Mouse (Mus musculus): ENCODE measurements around the gene Ktn1. TPM values are rescaled to one million over a fixed set of nuclear protein-coding genes. Genes with fewer than 3 reads are reported as not detected.

Ktn1 gene
- polyA plus RNA-seq, 1 experiment: 9.0 TPM

GRCm38 (mm10) chr14:47717916-47718606 lies 69.8 kb downstream of the Ktn1 start:
- no peak for DNase-seq
- 97% methylated on average over 14 of the region's 14 CpGs for WGBS
- H3K4me1 ChIP-seq (ENCODE audit: control insufficient read depth, insufficient read depth, low read length): no peaks in the 10 kb centered on the region
- H3K4me3 ChIP-seq (replicated peaks; ENCODE audit: extremely low read depth, low read depth, low read length): no peak overlapping the region
- TF ChIP-seq POLR2A (IDR thresholded peaks at IDR 0.05; ENCODE audit: borderline replicate concordance, extremely low read depth, low read depth, low read length): no peak
- TF ChIP-seq CTCF (IDR thresholded peaks at IDR 0.05; ENCODE audit: insufficient read depth, low read length): no peak

- 83% methylated on average over 4 of the region's 4 CpGs for WGBS
- TF ChIP-seq POLR2A (IDR thresholded peaks at IDR 0.05; ENCODE audit: borderline replicate concordance, extremely low read depth, low read depth, low read length): no peak
- TF ChIP-seq CTCF (IDR thresholded peaks at IDR 0.05; ENCODE audit: insufficient read depth, low read length): no peak
- no peak for DNase-seq
- Histone ChIP-seq H3K4me1 (ENCODE audit: control insufficient read depth, insufficient read depth, low read length) (no peaks in the 10 kb centered on the region), H3K4me3 (replicated peaks; ENCODE audit: extremely low read depth, low read depth, low read length) (no peak overlapping the region)
These were observed 71.8 kb downstream of the Ktn1 start for GRCm38 (mm10) chr14:47720023-47720422.

GRCm38 (mm10) chr14:47723035-47723434 lies 74.8 kb downstream of the Ktn1 start:
- Histone ChIP-seq H3K4me1 (ENCODE audit: control insufficient read depth, insufficient read depth, low read length) (no peaks in the 10 kb centered on the region), H3K4me3 (replicated peaks; ENCODE audit: extremely low read depth, low read depth, low read length) (no peak overlapping the region)
- no peak for DNase-seq
- no peak for TF ChIP-seq POLR2A (IDR thresholded peaks at IDR 0.05; ENCODE audit: borderline replicate concordance, extremely low read depth, low read depth, low read length)
- TF ChIP-seq CTCF (IDR thresholded peaks at IDR 0.05; ENCODE audit: insufficient read depth, low read length): no peak

GRCm38 (mm10) chr14:47728594-47728993 lies 80.3 kb downstream of the Ktn1 start:
- no peaks in the 10 kb centered on the region for H3K4me1 ChIP-seq (ENCODE audit: control insufficient read depth, insufficient read depth, low read length)
- 100% methylated on average over 1 of the region's 1 CpGs for WGBS
- H3K4me3 ChIP-seq (replicated peaks; ENCODE audit: extremely low read depth, low read depth, low read length): no peak overlapping the region
- DNase-seq: no peak
- no peak for TF ChIP-seq CTCF (IDR thresholded peaks at IDR 0.05; ENCODE audit: insufficient read depth, low read length)
- no peak for TF ChIP-seq POLR2A (IDR thresholded peaks at IDR 0.05; ENCODE audit: borderline replicate concordance, extremely low read depth, low read depth, low read length)

- DNase-seq: no peak
- WGBS: 86% methylated on average over 12 of the region's 12 CpGs
- H3K4me3 ChIP-seq (replicated peaks; ENCODE audit: extremely low read depth, low read depth, low read length): no peak overlapping the region
- TF ChIP-seq CTCF (IDR thresholded peaks at IDR 0.05; ENCODE audit: insufficient read depth, low read length): no peak
- TF ChIP-seq POLR2A (IDR thresholded peaks at IDR 0.05; ENCODE audit: borderline replicate concordance, extremely low read depth, low read depth, low read length): no peak
- H3K4me1 ChIP-seq (ENCODE audit: control insufficient read depth, insufficient read depth, low read length): no peaks in the 10 kb centered on the region
These were observed 87.1 kb downstream of the Ktn1 start for GRCm38 (mm10) chr14:47735354-47735753.

GRCm38 (mm10) chr14:47736471-47736870 lies 88.2 kb downstream of the Ktn1 start:
- TF ChIP-seq CTCF (IDR thresholded peaks at IDR 0.05; ENCODE audit: insufficient read depth, low read length) (no peak), POLR2A (IDR thresholded peaks at IDR 0.05; ENCODE audit: borderline replicate concordance, extremely low read depth, low read depth, low read length) (no peak)
- no peak for DNase-seq
- 74% methylated on average over 8 of the region's 8 CpGs for WGBS
- no peaks in the 10 kb centered on the region for H3K4me1 ChIP-seq (ENCODE audit: control insufficient read depth, insufficient read depth, low read length)
- no peak overlapping the region for H3K4me3 ChIP-seq (replicated peaks; ENCODE audit: extremely low read depth, low read depth, low read length)

GRCm38 (mm10) chr14:47740316-47740996 lies 92.2 kb downstream of the Ktn1 start:
- Histone ChIP-seq H3K4me3 (replicated peaks; ENCODE audit: extremely low read depth, low read depth, low read length) (no peak overlapping the region), H3K4me1 (ENCODE audit: control insufficient read depth, insufficient read depth, low read length) (no peaks in the 10 kb centered on the region)
- WGBS: 64% methylated on average over 5 of the region's 5 CpGs
- DNase-seq: no peak
- TF ChIP-seq CTCF (IDR thresholded peaks at IDR 0.05; ENCODE audit: insufficient read depth, low read length): no peak
- TF ChIP-seq POLR2A (IDR thresholded peaks at IDR 0.05; ENCODE audit: borderline replicate concordance, extremely low read depth, low read depth, low read length): no peak

- DNase-seq: no peak
- Histone ChIP-seq H3K4me1 (ENCODE audit: control insufficient read depth, insufficient read depth, low read length) (no peaks in the 10 kb centered on the region), H3K4me3 (replicated peaks; ENCODE audit: extremely low read depth, low read depth, low read length) (no peak overlapping the region)
- 83% methylated on average over 2 of the region's 2 CpGs for WGBS
- TF ChIP-seq POLR2A (IDR thresholded peaks at IDR 0.05; ENCODE audit: borderline replicate concordance, extremely low read depth, low read depth, low read length): no peak
- TF ChIP-seq CTCF (IDR thresholded peaks at IDR 0.05; ENCODE audit: insufficient read depth, low read length): no peak
These were observed 92.8 kb downstream of the Ktn1 start for GRCm38 (mm10) chr14:47741046-47741445.

GRCm38 (mm10) chr14:47742674-47743073 lies 94.4 kb downstream of the Ktn1 start:
- H3K4me1 ChIP-seq (ENCODE audit: control insufficient read depth, insufficient read depth, low read length): no peaks in the 10 kb centered on the region
- no peak for DNase-seq
- H3K4me3 ChIP-seq (replicated peaks; ENCODE audit: extremely low read depth, low read depth, low read length): no peak overlapping the region
- TF ChIP-seq POLR2A (IDR thresholded peaks at IDR 0.05; ENCODE audit: borderline replicate concordance, extremely low read depth, low read depth, low read length) (no peak), CTCF (IDR thresholded peaks at IDR 0.05; ENCODE audit: insufficient read depth, low read length) (no peak)
- 89% methylated on average over 7 of the region's 7 CpGs for WGBS

- WGBS: 69% methylated on average over 4 of the region's 4 CpGs
- no peaks in the 10 kb centered on the region for H3K4me1 ChIP-seq (ENCODE audit: control insufficient read depth, insufficient read depth, low read length)
- no peak for DNase-seq
- TF ChIP-seq CTCF (IDR thresholded peaks at IDR 0.05; ENCODE audit: insufficient read depth, low read length): no peak
- TF ChIP-seq POLR2A (IDR thresholded peaks at IDR 0.05; ENCODE audit: borderline replicate concordance, extremely low read depth, low read depth, low read length): no peak
- no peak overlapping the region for H3K4me3 ChIP-seq (replicated peaks; ENCODE audit: extremely low read depth, low read depth, low read length)
These were observed 96.8 kb downstream of the Ktn1 start for GRCm38 (mm10) chr14:47745086-47745485.
